Mouse (Mus musculus) liver, postnatal 0 days (tissue): ENCODE measurements at regions not wholly inside any gene's neighbourhood (a gene's known extent, or its start where the extent isn't known, plus 50 kb on each side); places are given as distances from the start of the nearest gene placed in this dataset.

Experiments
- CTCF ChIP-seq: sonication (generic); IDR thresholded peaks from 2 replicates; pipeline ENCODE4 v1.5.1; 2016; ENCODE audit warnings: antibody characterized with exemption, low read depth
- EP300 ChIP-seq: IDR thresholded peaks from 2 replicates; pipeline ENCODE4 v1.6.1; 2016; ENCODE audit warnings: antibody characterized with exemption, low read depth, mild to moderate bottlenecking

DNA sequence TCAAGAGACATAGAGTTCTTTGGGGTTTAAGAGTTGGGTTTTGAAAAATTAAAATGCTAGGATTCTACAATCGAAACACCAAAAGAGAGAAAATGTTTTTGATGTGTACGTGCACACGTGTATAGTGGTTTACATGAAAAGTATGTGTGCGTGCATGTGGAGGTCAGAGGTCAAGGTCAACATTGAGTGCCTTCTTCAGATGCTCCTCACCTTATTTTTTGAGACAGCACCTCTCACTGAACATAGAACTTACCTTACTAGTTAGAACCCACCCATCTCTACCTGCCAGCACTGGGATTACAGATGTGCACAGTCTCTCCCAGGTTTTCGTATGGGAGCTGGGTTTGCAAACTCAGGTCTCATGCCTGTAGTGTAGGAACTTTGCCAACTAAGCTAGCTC lies 141.3 kb upstream of the Gcfc2 start:
- TF ChIP-seq CTCF (no peak), EP300 (no peak)
